Mouse (Mus musculus): ENCODE results near the gene Nectin2.

DNA sequence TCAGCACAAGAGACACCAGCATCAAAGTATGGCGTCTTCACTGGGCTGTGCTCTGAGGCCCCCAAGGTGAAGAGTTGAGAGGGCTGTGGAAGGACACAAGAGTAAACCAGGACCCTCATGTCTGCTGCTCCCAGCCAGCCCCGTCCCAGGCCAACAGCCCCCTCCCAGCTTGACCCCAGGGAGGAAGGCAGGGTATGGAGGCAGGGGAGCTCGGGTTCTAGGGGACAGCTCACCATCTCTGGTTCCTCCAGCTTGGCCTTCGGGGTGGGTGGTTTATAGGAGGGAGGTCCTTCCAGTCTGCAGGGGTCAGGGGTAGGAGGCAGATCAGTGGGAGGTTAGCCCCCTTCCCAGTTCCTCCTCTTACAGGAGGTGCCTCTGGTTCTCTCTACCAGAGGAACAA, 31.1 kb downstream of the Nectin2 start:
- TF ChIP-seq USF1 (IDR thresholded peaks at IDR 0.05; ENCODE audit: low read depth), result no peak
- no peak for TF ChIP-seq TCF12 (IDR thresholded peaks at IDR 0.05; ENCODE audit: insufficient read depth, poor library complexity, severe bottlenecking)
- TF ChIP-seq POLR2A (IDR thresholded peaks at IDR 0.05; ENCODE audit: insufficient read length, low read depth), result no peak
- TF ChIP-seq POLR2AphosphoS2 (IDR thresholded peaks at IDR 0.05; ENCODE audit: insufficient read length, low read depth), result no peak
- TF ChIP-seq MAX (IDR thresholded peaks at IDR 0.05; ENCODE audit: low read depth), result no peak
- no peak for TF ChIP-seq CEBPB (IDR thresholded peaks at IDR 0.05; ENCODE audit: insufficient read depth, poor library complexity, severe bottlenecking)
- TF ChIP-seq MYOD1 (IDR thresholded peaks at IDR 0.05; ENCODE audit: control insufficient read depth in 1 of 3, insufficient read length in 2 of 3, low read depth in 2 of 3), result no peak
- no peak for TF ChIP-seq MYOG (IDR thresholded peaks at IDR 0.05; ENCODE audit: control insufficient read depth in 1 of 3, insufficient read depth in 1 of 3, insufficient read length in 2 of 3, low read depth in 2 of 3)
- no peak for TF ChIP-seq TCF3 (IDR thresholded peaks at IDR 0.05; ENCODE audit: insufficient read length, low read depth)
